Mouse (Mus musculus) kidney, postnatal 0 days (tissue): ENCODE results near the gene Ucn. TPM values are rescaled to one million over a fixed set of nuclear protein-coding genes. Genes with fewer than 3 reads are reported as not detected.

Source experiments
- ATAC-seq: fragments of 200-750 bp; cut with Nextera tagmentation; replicated peaks from 2 replicates; pipeline ENCODE4 v1.8.0; 2017; ENCODE audit warnings: low read depth, moderate number of reproducible peaks, moderate TSS enrichment, moderate library complexity; ENCODE audit not compliant: low FRiP score
- DNase-seq: peaks from one replicate; pipeline ENCODE4 v3.0.0-alpha.2; 2016; ENCODE audit warnings: low spot score
- H3K27ac ChIP-seq: fragments of 300-500 bp; sonication (generic); 2 replicates; pipeline ENCODE4 v1.5.1; 2014; ENCODE audit warnings: mild to moderate bottlenecking
- H3K27me3 ChIP-seq: fragments of 300-500 bp; sonication (generic); 2 replicates; pipeline ENCODE4 v1.6.1; 2014; ENCODE audit warnings: low read length, mixed read lengths; ENCODE audit not compliant: insufficient read depth
- H3K36me3 ChIP-seq: fragments of 300-500 bp; sonication (generic); 2 replicates; pipeline ENCODE4 v1.6.1; 2014; ENCODE audit warnings: low read length, mixed read lengths; ENCODE audit not compliant: insufficient read depth
- H3K4me1 ChIP-seq: fragments of 300-500 bp; sonication (generic); replicated peaks from 2 replicates; pipeline ENCODE4 v1.6.1; 2014; ENCODE audit warnings: antibody characterized with exemption, low read length, mixed read lengths; ENCODE audit not compliant: insufficient read depth
- H3K4me2 ChIP-seq: fragments of 300-500 bp; sonication (generic); 2 replicates; pipeline ENCODE4 v1.6.1; 2014; ENCODE audit warnings: mild to moderate bottlenecking, low read length, moderate library complexity, mixed read lengths
- H3K4me3 ChIP-seq: fragments of 300-500 bp; sonication (generic); replicated peaks from 2 replicates; pipeline ENCODE4 v1.5.1; 2014; ENCODE audit warnings: low read depth, low read length
- H3K9ac ChIP-seq: fragments of 300-500 bp; sonication (generic); 2 replicates; pipeline ENCODE4 v1.6.1; 2014; ENCODE audit warnings: low read depth, low read length
- H3K9me3 ChIP-seq: fragments of 300-500 bp; sonication (generic); replicated peaks from 2 replicates; pipeline ENCODE4 v1.6.1; 2016; ENCODE audit warnings: low read length, inconsistent platforms, mixed read lengths
- CTCF ChIP-seq: IDR thresholded peaks from 2 replicates; pipeline ENCODE4 v1.5.1; 2016; ENCODE audit warnings: antibody characterized with exemption, low read depth, mild to moderate bottlenecking, moderate library complexity
- WGBS: fragments of 180-500 bp; shearing (Covaris S2); extraction: QIAGEN DNeasy Blood & Tissue Kit; methylation state at CpG from one replicate; pipeline ENCODE4 v1.1.7; 2014; 5-methylcytosine and 5-hydroxymethylcytosine counted together
- polyA plus RNA-seq: library from polyadenylated mRNA; unstranded; fragments of >200 nt; fragmentation: Nextera tagmentation; extraction: Ambion mirVana; gene quantifications from 2 replicates; pipeline ENCODE4 v1.2.1, GENCODE M21; 2015

The Ucn gene
- polyA plus RNA-seq, 1 experiment from 2014 or later, result not detected

- no peak for DNase-seq
- 90% methylated on average over 1 of the region's 1 CpGs for WGBS
- no peaks in the 10 kb centered on the region for H3K27me3 ChIP-seq
- H3K4me3 ChIP-seq, result no peak overlapping the region
- no peak for ATAC-seq
- no peak overlapping the region for H3K4me2 ChIP-seq
- no peaks in the 10 kb centered on the region for H3K9me3 ChIP-seq
- TF ChIP-seq CTCF, result no peak
- no peaks in the 10 kb centered on the region for H3K4me1 ChIP-seq
- H3K36me3 ChIP-seq, result peaks cover 79% of the 10 kb centered on the region
- no peak overlapping the region for H3K27ac ChIP-seq
- no peak overlapping the region for H3K9ac ChIP-seq
Measured at GRCm38 (mm10) chr5:31164878-31165277, 26.2 kb upstream of the Ucn start.

- DNase-seq, result no peak
- Histone ChIP-seq H3K27ac (no peak overlapping the region), H3K27me3 (no peaks in the 10 kb centered on the region), H3K4me3 (no peak overlapping the region), H3K4me1 (no peaks in the 10 kb centered on the region), H3K9ac (no peak overlapping the region), H3K9me3 (no peaks in the 10 kb centered on the region), H3K36me3 (peaks cover 81% of the 10 kb centered on the region), H3K4me2 (no peak overlapping the region)
- no peak for TF ChIP-seq CTCF
- no peak for ATAC-seq
Measured at GRCm38 (mm10) chr5:31162462-31162861, 23.8 kb upstream of the Ucn start.

- H3K9me3 ChIP-seq, result no peaks in the 10 kb centered on the region
- H3K36me3 ChIP-seq, result peaks cover 25% of the 10 kb centered on the region
- H3K9ac ChIP-seq, result peak within 1 kb of the TSS; percentile 63
- peak within 1 kb of the TSS; percentile 75 for H3K4me2 ChIP-seq
- peak within 1 kb of the TSS; percentile 70 for H3K27ac ChIP-seq
- ATAC-seq (peak; percentile 91), DNase-seq (peak; percentile 93)
- H3K4me3 ChIP-seq, result peak within 1 kb of the TSS; percentile 57
- WGBS, result under 1% methylated on average over 19 of the region's 19 CpGs
- TF ChIP-seq CTCF, result no peak
- peaks cover 8% of the 10 kb centered on the region; the same call in 1 of the 2 replicates for H3K4me1 ChIP-seq
- H3K27me3 ChIP-seq, result no peaks in the 10 kb centered on the region
Measured at GRCm38 (mm10) chr5:31154152-31154553, 15.5 kb upstream of the Ucn start, which contains the start of gene Mpv17. TSS of gene Mpv17 (minus strand) at chr5:31154251.

GRCm38 (mm10) chr5:31153516-31154151, 15.0 kb upstream of the Ucn start:
- ATAC-seq (peak; percentile 23; the same call in 1 of the 2 replicates), DNase-seq (no peak)
- no peak for TF ChIP-seq CTCF
- Histone ChIP-seq H3K36me3 (peaks cover 20% of the 10 kb centered on the region), H3K4me2 (peak overlapping the region; percentile 75), H3K9me3 (no peaks in the 10 kb centered on the region), H3K27ac (peak overlapping the region; percentile 58; the same call in 1 of the 2 replicates), H3K4me3 (peak overlapping the region; percentile 57), H3K4me1 (peaks cover 8% of the 10 kb centered on the region; the same call in 1 of the 2 replicates), H3K9ac (peak overlapping the region; percentile 63), H3K27me3 (no peaks in the 10 kb centered on the region)
- WGBS, result 30% methylated on average over 6 of the region's 6 CpGs

GRCm38 (mm10) chr5:31151746-31152145, 13.1 kb upstream of the Ucn start:
- Histone ChIP-seq H3K27me3 (no peaks in the 10 kb centered on the region), H3K9ac (0 out of 2 replicates have a peak overlapping the region, but pooled peaks have one; percentile 8), H3K4me1 (peaks cover 8% of the 10 kb centered on the region; the same call in 1 of the 2 replicates), H3K36me3 (peaks cover 4% of the 10 kb centered on the region; the same call in 1 of the 2 replicates), H3K4me3 (no peak overlapping the region), H3K9me3 (no peaks in the 10 kb centered on the region), H3K27ac (no peak overlapping the region), H3K4me2 (no peak overlapping the region)
- peak; percentile 40; the same call in 1 of the 2 replicates for TF ChIP-seq CTCF
- 63% methylated on average over 3 of the region's 3 CpGs for WGBS
- DNase-seq, result peak; percentile 5
- ATAC-seq, result 0 out of 2 replicates have a peak, but pooled peaks have one; percentile 30

- ATAC-seq (no peak), DNase-seq (no peak)
- no peak overlapping the region for H3K9ac ChIP-seq
- no peak for TF ChIP-seq CTCF
- no peak overlapping the region for H3K4me3 ChIP-seq
- no peak overlapping the region for H3K4me2 ChIP-seq
- no peak overlapping the region for H3K27ac ChIP-seq
- 96% methylated on average over 4 of the region's 4 CpGs for WGBS
- peaks cover 8% of the 10 kb centered on the region; the same call in 1 of the 2 replicates for H3K4me1 ChIP-seq
- H3K27me3 ChIP-seq, result no peaks in the 10 kb centered on the region
- peaks cover 4% of the 10 kb centered on the region; the same call in 1 of the 2 replicates for H3K36me3 ChIP-seq
- H3K9me3 ChIP-seq, result no peaks in the 10 kb centered on the region
Measured at GRCm38 (mm10) chr5:31149781-31150180, 11.2 kb upstream of the Ucn start.
